Mouse (Mus musculus): ENCODE data around the gene Ncbp1. TPM values are rescaled to one million over a fixed set of nuclear protein-coding genes. Genes with fewer than 3 reads are reported as not detected.

The Ncbp1 gene
- polyA plus RNA-seq (2015; fragmentation: Nextera tagmentation; extraction: Ambion mirVana) = 22.1 and 26.3 TPM in 2 replicates

DNA sequence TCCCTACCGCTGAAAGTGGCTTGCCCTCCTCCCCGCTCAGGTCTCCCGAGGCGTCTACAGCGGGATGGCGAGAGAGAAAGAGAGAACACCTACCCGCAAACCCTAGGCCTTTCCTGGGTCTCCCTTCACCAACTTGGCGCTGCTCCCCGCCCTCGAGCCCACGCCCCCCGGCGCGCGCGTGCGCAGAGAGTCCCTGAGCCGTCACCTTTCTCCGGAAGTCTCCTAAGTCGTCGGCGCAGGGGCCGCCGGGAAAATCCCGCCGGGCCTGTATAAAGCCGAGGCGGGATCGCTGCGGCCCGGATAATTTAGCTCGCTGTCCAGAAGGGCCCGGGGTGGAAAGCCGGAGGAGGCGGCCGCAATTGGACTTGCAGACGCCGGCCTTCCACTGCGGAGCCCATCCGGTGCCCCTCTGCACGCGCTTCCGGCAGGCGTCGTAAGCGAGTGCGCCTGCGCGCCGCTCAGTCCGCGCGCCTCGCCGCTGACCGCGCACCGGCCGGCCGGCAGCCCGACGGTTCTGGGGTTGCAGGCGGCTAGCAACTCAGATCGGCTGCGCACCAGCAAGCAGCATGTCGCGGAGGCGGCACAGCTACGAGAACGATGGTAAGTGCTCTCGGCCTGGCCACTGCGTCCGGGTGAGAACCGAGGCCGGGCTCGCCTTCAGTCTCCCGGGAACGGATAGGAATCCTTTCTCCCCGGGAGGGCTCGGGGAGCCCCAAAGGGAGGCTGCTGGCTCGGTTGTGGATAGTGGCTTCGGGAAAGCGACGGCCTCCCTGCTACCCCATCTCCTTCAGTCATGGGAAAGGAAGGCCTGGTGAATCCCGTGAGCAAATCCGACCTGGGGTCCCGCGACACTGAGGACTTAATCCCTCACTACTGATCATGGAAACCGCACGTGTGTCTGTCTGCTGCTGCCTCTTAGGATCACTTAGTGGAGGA lies at the start of gene Ncbp1, which contains the start of gene Tstd2:
TSS of gene Ncbp1 (plus strand) at position 327 of the 936 bp plus-strand sequence.
TSS of gene Tstd2 (minus strand) at position 408 of the 936 bp plus-strand sequence.

GRCm38 (mm10) chr4:46195781-46196487 lies 57.5 kb downstream of the Ncbp1 start, which contains the start of gene Xpa:
Gene Xpa, minus strand, starts transcription at chr4:46196311.

Other genes with a start within 250 kb of the Ncbp1 start
- gene Ccdc180, start 248.3 kb upstream of the Ncbp1 start, polyA plus RNA-seq (2015; fragmentation: Nextera tagmentation; extraction: Ambion mirVana) = 0.04 and 0.10 TPM in 2 replicates
- gene Tdrd7, start 173.3 kb upstream of the Ncbp1 start, polyA plus RNA-seq (2015; fragmentation: Nextera tagmentation; extraction: Ambion mirVana) = 17.2 and 19.2 TPM in 2 replicates
- gene Tmod1, start 99.7 kb upstream of the Ncbp1 start, polyA plus RNA-seq (2015; fragmentation: Nextera tagmentation; extraction: Ambion mirVana) = 6.6 and 7.1 TPM in 2 replicates
- gene Tstd2, start 81 bp downstream of the Ncbp1 start, polyA plus RNA-seq (2015; fragmentation: Nextera tagmentation; extraction: Ambion mirVana) = 17.8 and 21.5 TPM in 2 replicates
- gene Xpa, start 57.7 kb downstream of the Ncbp1 start, polyA plus RNA-seq (2015; fragmentation: Nextera tagmentation; extraction: Ambion mirVana) = 26.6 and 28.4 TPM in 2 replicates
- gene Foxe1, start 205.0 kb downstream of the Ncbp1 start, polyA plus RNA-seq (2015; fragmentation: Nextera tagmentation; extraction: Ambion mirVana) = not detected in 2 replicates

All from urinary bladder, postnatal 0 days (tissue).